Mouse (Mus musculus): Measurements from ENCODE around the gene Sept10.

Gene Sept10

GRCm38 (mm10) chr10:59221473-59222270 is at the start of gene Sept10, which contains the start of gene Sowahc:
Sept10 (minus strand) TSS chr10:59221847.
Sowahc (plus strand) TSS chr10:59221953.
- peak; percentile 94 to 97 for DNase-seq (ENCODE audit: low spot score in 2 of 2)

GRCm38 (mm10) chr10:59268754-59269153 is 47.1 kb upstream of the Sept10 start:
- no peak for DNase-seq (ENCODE audit: low spot score in 2 of 2)

GRCm38 (mm10) chr10:59268109-59268508 is 46.5 kb upstream of the Sept10 start:
- no peak for DNase-seq (ENCODE audit: low spot score in 2 of 2)

GRCm38 (mm10) chr10:59267275-59267674 is 45.6 kb upstream of the Sept10 start:
- no peak for DNase-seq (ENCODE audit: low spot score in 2 of 2)

- DNase-seq (ENCODE audit: low spot score in 2 of 2) = no peak
Observed at GRCm38 (mm10) chr10:59266097-59266496, 44.5 kb upstream of the Sept10 start.

- DNase-seq (ENCODE audit: low spot score in 2 of 2) = no peak
Observed at GRCm38 (mm10) chr10:59265674-59266073, 44.0 kb upstream of the Sept10 start.

GRCm38 (mm10) chr10:59265067-59265466 is 43.4 kb upstream of the Sept10 start:
- no peak for DNase-seq (ENCODE audit: low spot score in 2 of 2)

GRCm38 (mm10) chr10:59262979-59263378 is 41.3 kb upstream of the Sept10 start:
- DNase-seq (ENCODE audit: low spot score in 2 of 2) = no peak

- no peak for DNase-seq (ENCODE audit: low spot score in 2 of 2)
Observed at GRCm38 (mm10) chr10:59262021-59262420, 40.4 kb upstream of the Sept10 start.

GRCm38 (mm10) chr10:59261603-59262002 is 40.0 kb upstream of the Sept10 start:
- no peak for DNase-seq (ENCODE audit: low spot score in 2 of 2)

- no peak for DNase-seq (ENCODE audit: low spot score in 2 of 2)
Observed at GRCm38 (mm10) chr10:59259572-59259971, 37.9 kb upstream of the Sept10 start.

GRCm38 (mm10) chr10:59256533-59256932 is 34.9 kb upstream of the Sept10 start:
- DNase-seq (ENCODE audit: low spot score in 2 of 2) = no peak

- DNase-seq (ENCODE audit: low spot score in 2 of 2) = no peak
Observed at GRCm38 (mm10) chr10:59253541-59254079, 32.0 kb upstream of the Sept10 start.

GRCm38 (mm10) chr10:59252396-59252795 is 30.7 kb upstream of the Sept10 start:
- DNase-seq (ENCODE audit: low spot score in 2 of 2) = no peak

- no peak for DNase-seq (ENCODE audit: low spot score in 2 of 2)
Observed at GRCm38 (mm10) chr10:59251980-59252379, 30.3 kb upstream of the Sept10 start.

- no peak for DNase-seq (ENCODE audit: low spot score in 2 of 2)
Observed at GRCm38 (mm10) chr10:59250679-59251078, 29.0 kb upstream of the Sept10 start.

- no peak for DNase-seq (ENCODE audit: low spot score in 2 of 2)
Observed at GRCm38 (mm10) chr10:59249531-59249930, 27.9 kb upstream of the Sept10 start.

GRCm38 (mm10) chr10:59241141-59241541 is 19.5 kb upstream of the Sept10 start:
- DNase-seq (ENCODE audit: low spot score in 2 of 2) = no peak

- no peak for DNase-seq (ENCODE audit: low spot score in 2 of 2)
Observed at GRCm38 (mm10) chr10:59237757-59238156, 16.1 kb upstream of the Sept10 start.

- no peak for DNase-seq (ENCODE audit: low spot score in 2 of 2)
Observed at GRCm38 (mm10) chr10:59236486-59236885, 14.8 kb upstream of the Sept10 start.

- no peak for DNase-seq (ENCODE audit: low spot score in 2 of 2)
Observed at GRCm38 (mm10) chr10:59235847-59236246, 14.2 kb upstream of the Sept10 start.

- no peak for DNase-seq (ENCODE audit: low spot score in 2 of 2)
Observed at GRCm38 (mm10) chr10:59235227-59235626, 13.6 kb upstream of the Sept10 start.

- no peak for DNase-seq (ENCODE audit: low spot score in 2 of 2)
Observed at GRCm38 (mm10) chr10:59229205-59229820, 7.7 kb upstream of the Sept10 start.
